Mouse (Mus musculus): ENCODE measurements around the gene Zfp62. TPM values are rescaled to one million over a fixed set of nuclear protein-coding genes. Genes with fewer than 3 reads are reported as not detected.
A peak's percentile ranks its signal among the peaks of the same experiment; 100 is the strongest.

The Zfp62 gene
- polyA plus RNA-seq, 1 experiment from 2014 or later: 42.3 TPM

DNA sequence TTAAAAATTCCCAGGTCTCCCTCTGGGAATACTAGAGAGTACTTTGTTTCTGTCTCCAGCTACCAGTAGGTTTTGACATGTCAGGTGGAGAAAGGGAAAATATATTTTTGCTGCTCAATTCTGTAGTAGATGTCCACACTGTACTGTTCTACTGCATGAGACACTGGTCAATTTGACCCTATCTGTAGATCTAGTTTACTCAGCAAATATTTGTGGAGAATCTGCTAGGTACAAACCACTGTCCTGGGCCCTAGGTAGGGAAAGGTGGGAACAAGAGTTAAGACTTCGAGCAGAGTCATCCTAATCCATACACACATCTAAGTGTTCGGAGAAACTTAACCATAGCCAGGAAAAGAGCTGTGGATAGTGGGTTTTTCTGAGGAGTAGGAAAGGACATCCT, 16.2 kb downstream of the Zfp62 start:
- H3K36me3 ChIP-seq: peaks cover 41% of the 10 kb centered on the region
- WGBS: 90% methylated on average over 2 of the region's 2 CpGs
- H3K4me1 ChIP-seq: no peaks in the 10 kb centered on the region
- H3K27me3 ChIP-seq (ENCODE audit: low read depth, poor library complexity, severe bottlenecking): no peaks in the 10 kb centered on the region
- H3K9me3 ChIP-seq (replicated peaks): no peaks in the 10 kb centered on the region
- no peak for DNase-seq (ENCODE audit: low spot score)
- H3K27ac ChIP-seq (replicated peaks): no peak overlapping the region
- no peak overlapping the region for H3K4me3 ChIP-seq

DNA sequence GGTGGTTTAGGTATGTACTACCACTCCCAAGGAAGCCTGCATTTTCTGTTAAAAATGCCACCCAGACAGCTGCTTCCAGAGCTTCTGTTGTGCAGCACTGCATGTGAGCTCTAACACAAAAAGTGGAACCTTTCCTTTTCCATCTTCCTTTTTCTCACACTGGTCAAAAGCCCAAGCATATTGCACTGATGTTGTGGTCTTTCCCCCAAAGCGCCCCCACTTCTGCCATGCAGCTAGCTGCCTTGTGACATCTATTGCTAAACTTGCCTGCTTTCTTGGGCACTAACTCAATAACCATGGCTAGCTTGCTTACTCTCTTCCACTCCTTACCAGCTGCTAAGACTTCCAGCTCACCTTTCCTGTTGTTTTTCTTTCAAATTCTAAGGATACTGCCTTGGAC, 21.4 kb downstream of the Zfp62 start:
- Histone ChIP-seq H3K36me3 (no peaks in the 10 kb centered on the region), H3K27ac (replicated peaks) (no peak overlapping the region), H3K4me1 (no peaks in the 10 kb centered on the region), H3K9me3 (replicated peaks) (no peaks in the 10 kb centered on the region), H3K27me3 (ENCODE audit: low read depth, poor library complexity, severe bottlenecking) (no peaks in the 10 kb centered on the region), H3K4me3 (no peak overlapping the region)
- WGBS: 71% methylated on average over 1 of the region's 1 CpGs
- DNase-seq (ENCODE audit: low spot score): no peak

DNA sequence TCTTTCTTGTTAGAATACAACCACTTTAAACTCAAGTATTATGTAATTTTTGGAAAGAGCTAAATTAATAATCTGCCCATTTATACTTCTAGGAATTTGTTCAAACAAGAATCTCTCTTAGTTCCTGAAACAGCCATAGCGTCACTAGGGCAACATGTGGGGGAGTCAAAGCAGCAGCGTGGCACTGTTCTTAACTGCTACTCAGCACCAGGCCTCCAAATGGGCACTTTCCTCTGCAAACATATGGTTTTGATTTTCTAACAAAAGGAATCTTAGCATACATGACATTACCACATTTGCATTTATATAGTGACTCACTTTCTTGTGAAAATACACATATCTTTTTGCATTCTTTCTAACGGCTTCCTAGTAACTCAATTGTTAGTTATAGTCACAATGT, 29.7 kb downstream of the Zfp62 start:
- WGBS: 81% methylated on average over 3 of the region's 3 CpGs

DNA sequence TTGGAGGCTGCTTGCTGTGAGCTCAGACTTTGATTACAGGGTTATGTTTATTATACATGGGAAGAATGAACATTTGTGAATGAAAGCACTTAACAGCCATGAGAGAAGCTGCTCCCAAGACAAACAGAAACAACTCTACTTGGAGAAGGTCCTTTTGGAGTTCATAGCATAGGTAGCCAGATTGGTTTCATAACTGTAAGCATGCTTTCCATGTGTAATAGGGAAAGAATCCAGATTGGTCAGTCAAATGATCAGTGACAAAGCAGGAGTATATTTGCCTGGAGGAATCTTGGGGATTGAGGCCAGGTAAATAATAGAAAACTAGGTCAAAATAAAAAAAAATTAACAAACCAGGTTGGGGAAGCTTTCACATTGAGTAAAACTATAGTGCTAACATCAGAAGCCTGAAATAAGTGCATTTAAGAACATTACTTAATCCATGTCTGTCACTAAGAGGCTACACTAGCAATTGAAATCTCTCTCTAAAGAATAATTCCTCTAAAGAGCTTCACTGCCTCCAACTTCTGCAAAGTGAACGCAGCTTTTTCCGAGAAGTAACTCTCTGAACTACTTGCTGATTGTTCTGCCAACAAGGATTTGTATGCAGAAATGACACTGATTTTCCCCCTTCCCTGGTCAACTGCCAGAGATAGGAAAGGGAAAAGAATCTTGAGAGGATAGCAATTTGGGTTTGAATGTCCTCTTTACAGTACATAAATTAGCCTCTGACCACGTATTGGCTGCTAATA, 32.5 kb downstream of the Zfp62 start:
- H3K4me3 ChIP-seq: no peak overlapping the region
- no peaks in the 10 kb centered on the region for H3K4me1 ChIP-seq
- no peak overlapping the region for H3K27ac ChIP-seq (replicated peaks)
- no peaks in the 10 kb centered on the region for H3K36me3 ChIP-seq
- no peaks in the 10 kb centered on the region for H3K27me3 ChIP-seq (ENCODE audit: low read depth, poor library complexity, severe bottlenecking)
- 70% methylated on average over 3 of the region's 3 CpGs for WGBS
- no peak for DNase-seq (ENCODE audit: low spot score)
- no peaks in the 10 kb centered on the region for H3K9me3 ChIP-seq (replicated peaks)

More for the DNA sequence above, 29.7 kb downstream of the Zfp62 start:
- Histone ChIP-seq H3K36me3 (no peaks in the 10 kb centered on the region), H3K4me3 (no peak overlapping the region), H3K4me1 (no peaks in the 10 kb centered on the region), H3K27ac (replicated peaks) (no peak overlapping the region), H3K9me3 (replicated peaks) (no peaks in the 10 kb centered on the region), H3K27me3 (ENCODE audit: low read depth, poor library complexity, severe bottlenecking) (no peaks in the 10 kb centered on the region)
- DNase-seq (ENCODE audit: low spot score): no peak

DNA sequence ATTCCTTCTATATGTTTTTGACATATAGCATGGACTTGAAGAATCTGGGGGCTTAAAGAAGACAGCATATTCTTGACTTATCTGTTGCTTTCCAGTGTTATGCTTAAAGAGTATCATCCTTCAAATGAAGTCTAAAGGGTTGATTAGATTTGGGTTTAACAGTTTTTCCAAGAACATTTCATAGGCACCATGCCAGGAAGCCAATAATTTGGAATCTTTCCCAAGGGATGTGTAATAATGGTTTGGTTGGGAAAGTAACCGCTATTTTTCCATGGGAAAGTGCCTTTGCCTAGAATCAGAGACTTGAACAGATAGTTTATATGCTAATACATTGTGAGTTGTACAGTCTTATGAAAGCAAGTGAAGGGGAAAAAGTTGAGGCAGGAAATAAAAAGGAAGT, 33.8 kb downstream of the Zfp62 start:
- WGBS: 82% methylated on average over 1 of the region's 1 CpGs
- no peak overlapping the region for H3K4me3 ChIP-seq
- H3K9me3 ChIP-seq (replicated peaks): no peaks in the 10 kb centered on the region
- H3K27me3 ChIP-seq (ENCODE audit: low read depth, poor library complexity, severe bottlenecking): no peaks in the 10 kb centered on the region
- no peaks in the 10 kb centered on the region for H3K36me3 ChIP-seq
- DNase-seq (ENCODE audit: low spot score): no peak
- H3K27ac ChIP-seq (replicated peaks): no peak overlapping the region
- H3K4me1 ChIP-seq: no peaks in the 10 kb centered on the region

DNA sequence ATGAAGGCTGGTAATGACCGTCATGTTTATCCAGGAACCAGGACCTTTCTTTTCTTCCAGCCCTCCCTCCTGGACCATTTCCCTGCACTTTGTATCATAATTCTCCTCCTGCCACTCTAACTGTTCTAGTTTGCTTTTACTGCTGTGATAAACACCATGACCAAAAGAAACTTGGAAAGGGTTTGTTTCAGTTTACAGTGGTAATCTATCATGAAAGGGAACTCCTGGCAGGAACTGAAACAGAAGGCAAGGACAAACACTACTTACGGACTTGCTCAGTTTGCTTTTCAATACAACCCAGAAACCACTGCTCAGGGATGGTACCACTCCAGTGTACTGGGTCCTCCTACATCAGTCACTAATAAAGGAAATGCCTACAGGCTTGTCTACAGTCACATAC, 34.4 kb downstream of the Zfp62 start:
- Histone ChIP-seq H3K4me3 (no peak overlapping the region), H3K27ac (replicated peaks) (no peak overlapping the region), H3K4me1 (0 out of 2 replicates have a peak, but pooled peaks cover 2% of the 10 kb centered on the region), H3K9me3 (replicated peaks) (no peaks in the 10 kb centered on the region), H3K36me3 (no peaks in the 10 kb centered on the region), H3K27me3 (ENCODE audit: low read depth, poor library complexity, severe bottlenecking) (no peaks in the 10 kb centered on the region)
- DNase-seq (ENCODE audit: low spot score): no peak
- 82% methylated on average over 2 of the region's 2 CpGs for WGBS

DNA sequence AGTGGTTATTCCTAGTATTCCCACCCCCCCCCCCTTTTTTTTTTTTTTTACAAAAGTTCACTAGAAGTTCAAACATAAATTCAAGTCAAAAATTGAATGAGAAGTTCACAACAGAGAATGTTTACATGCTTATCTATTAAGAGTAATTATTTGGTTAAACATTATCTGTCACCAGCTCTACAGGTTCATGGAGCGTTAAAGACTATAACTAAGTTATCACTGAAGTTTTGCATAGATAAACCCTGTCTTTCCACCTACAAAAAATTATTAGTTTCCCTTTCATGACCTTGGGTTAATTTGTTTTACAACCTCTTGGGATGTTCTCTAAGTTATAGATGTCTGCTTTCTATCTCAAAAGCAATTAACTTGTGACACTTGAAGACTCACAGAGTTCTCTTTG, 37.2 kb downstream of the Zfp62 start:
- no peak for DNase-seq (ENCODE audit: low spot score)
- H3K36me3 ChIP-seq: no peaks in the 10 kb centered on the region
- no peak overlapping the region for H3K4me3 ChIP-seq
- H3K4me1 ChIP-seq: peaks cover 22% of the 10 kb centered on the region
- WGBS: 94% methylated on average over 1 of the region's 1 CpGs
- no peak overlapping the region for H3K27ac ChIP-seq (replicated peaks)
- no peaks in the 10 kb centered on the region for H3K27me3 ChIP-seq (ENCODE audit: low read depth, poor library complexity, severe bottlenecking)
- no peaks in the 10 kb centered on the region for H3K9me3 ChIP-seq (replicated peaks)

DNA sequence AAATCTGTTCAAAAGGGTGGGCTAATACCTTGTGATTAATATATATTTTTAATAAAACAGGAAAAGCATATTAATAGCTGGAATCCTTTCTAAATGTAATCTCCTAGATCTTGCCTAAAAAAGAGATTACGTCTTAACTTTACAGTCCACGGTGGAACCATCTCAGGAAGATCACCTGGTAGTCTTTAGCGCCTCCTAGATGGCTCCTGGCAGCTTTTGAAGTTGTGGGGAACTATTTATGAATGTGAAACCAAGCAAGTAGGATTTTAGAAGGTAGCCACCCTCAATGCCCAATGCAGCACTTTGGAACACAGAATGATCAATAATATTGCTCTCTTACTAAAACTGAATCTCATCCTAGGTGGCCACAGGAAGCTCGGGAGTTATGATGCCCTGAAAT, 37.8 kb downstream of the Zfp62 start:
- Histone ChIP-seq H3K4me1 (peaks cover 27% of the 10 kb centered on the region), H3K9me3 (replicated peaks) (no peaks in the 10 kb centered on the region), H3K27ac (replicated peaks) (no peak overlapping the region), H3K27me3 (ENCODE audit: low read depth, poor library complexity, severe bottlenecking) (no peaks in the 10 kb centered on the region), H3K4me3 (no peak overlapping the region), H3K36me3 (no peaks in the 10 kb centered on the region)
- DNase-seq (ENCODE audit: low spot score): no peak
- WGBS: 85% methylated on average over 4 of the region's 4 CpGs

DNA sequence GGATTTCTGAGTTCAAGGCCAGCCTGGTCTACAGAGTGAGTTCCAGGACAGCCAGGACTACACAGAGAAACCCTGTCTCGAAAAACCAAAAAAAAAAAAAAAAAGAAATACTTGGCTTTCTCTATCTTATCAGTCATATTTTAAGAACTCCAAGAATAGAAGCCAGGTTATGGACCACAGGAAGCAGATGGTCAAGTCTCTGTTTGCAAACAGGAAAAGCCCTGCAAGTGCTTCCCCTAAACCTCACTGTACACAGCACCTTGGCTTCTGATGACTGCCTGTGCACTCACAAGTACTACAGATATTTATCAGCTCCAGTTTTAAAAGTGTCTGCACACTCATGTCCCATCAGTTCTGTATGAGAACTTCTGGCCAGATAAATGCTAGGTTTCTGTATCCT, 38.4 kb downstream of the Zfp62 start:
- no peak overlapping the region for H3K4me3 ChIP-seq
- 80% methylated on average over 1 of the region's 1 CpGs for WGBS

DNA sequence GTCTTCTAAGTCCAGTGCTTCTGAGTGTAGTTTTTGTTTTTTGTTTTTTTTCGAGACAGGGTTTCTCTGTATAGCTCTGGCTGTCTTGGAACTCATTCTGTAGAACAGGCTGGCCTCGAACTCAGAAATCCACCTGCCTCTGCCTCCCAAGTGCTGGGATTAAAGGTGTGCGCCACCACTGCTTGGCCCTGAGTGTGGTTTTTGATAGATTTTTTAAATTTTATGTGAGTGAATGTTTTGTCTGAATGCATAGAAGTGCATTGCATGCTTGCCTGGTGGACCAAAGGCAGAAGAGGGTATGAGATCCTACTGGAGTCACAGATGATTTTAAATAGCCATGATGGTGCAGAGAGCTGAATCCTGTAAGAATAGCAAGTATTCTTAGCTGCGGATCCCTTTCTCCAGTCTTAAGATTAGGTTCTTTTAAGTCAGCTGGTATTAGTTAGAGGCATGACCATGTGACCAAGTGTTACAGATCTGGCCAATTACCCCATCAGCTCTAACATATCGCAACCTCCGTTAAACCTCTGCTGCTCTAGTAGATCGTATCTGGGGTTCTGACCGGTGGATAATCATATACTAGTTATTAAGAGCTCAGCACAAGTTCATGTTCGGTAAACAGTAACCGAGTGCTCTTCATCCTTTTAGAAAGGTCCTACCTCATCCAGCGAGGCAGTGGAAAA, 40.0 kb downstream of the Zfp62 start:
- Histone ChIP-seq H3K27me3 (ENCODE audit: low read depth, poor library complexity, severe bottlenecking) (no peaks in the 10 kb centered on the region), H3K9me3 (replicated peaks) (no peaks in the 10 kb centered on the region), H3K27ac (replicated peaks) (peak overlapping the region; percentile 93), H3K4me3 (peak overlapping the region; percentile 69), H3K4me1 (peaks cover 43% of the 10 kb centered on the region), H3K36me3 (no peaks in the 10 kb centered on the region)
- 23% methylated on average over 11 of the region's 11 CpGs for WGBS
- no peak for DNase-seq (ENCODE audit: low spot score)

More for the DNA sequence above, 38.4 kb downstream of the Zfp62 start:
- H3K9me3 ChIP-seq (replicated peaks): no peaks in the 10 kb centered on the region
- no peaks in the 10 kb centered on the region for H3K27me3 ChIP-seq (ENCODE audit: low read depth, poor library complexity, severe bottlenecking)
- DNase-seq (ENCODE audit: low spot score): no peak
- H3K27ac ChIP-seq (replicated peaks): no peak overlapping the region
- H3K36me3 ChIP-seq: no peaks in the 10 kb centered on the region
- H3K4me1 ChIP-seq: peaks cover 32% of the 10 kb centered on the region

DNA sequence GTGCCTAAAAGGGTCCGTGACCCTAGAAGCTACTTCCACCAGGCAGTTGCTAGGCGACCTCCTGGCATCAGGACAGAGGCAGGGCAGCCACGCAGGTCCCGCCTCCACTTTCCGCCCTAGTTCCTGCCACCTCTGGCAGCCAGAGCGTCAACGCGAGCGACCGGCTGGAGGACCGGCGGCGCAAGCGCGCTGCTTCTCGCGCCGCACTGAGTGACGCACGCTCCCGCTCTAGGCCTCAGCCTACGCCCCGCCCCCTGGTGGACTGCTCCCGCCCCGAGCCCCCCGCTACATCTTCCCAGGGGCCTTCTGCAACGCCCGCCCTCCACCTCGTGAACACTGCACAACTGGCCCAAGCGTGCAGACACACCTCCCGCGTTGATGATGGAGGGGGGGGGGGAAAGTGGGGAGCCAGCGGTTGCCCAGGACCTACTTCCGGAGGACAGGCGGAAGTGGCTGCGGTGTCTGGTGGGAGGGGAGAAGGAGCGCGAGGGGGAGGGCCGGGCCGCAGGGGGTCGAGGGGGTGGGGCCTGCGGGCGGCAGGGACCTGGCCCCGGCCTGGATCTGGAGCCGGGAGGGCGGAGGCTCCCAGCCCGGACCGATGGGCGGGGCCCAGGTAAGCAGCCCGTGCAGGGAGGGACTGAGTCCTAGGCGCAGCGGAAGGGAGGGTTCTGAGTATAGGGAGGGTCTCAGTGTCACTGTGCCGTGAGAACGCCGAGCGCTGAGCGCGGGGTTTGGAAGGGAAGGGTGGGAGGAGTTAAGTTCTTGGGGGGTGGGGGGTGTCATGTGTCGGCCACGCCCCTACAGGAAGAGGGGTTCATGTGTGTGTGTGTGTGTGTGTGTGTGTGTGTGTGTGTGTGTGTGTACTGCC, 40.9 kb downstream of the Zfp62 start, which contains the start of gene Mgat1:
Mgat1 (plus strand) TSS at position 465 of the 868 bp plus-strand sequence.
- under 1% methylated on average over 58 of the region's 60 CpGs for WGBS

DNA sequence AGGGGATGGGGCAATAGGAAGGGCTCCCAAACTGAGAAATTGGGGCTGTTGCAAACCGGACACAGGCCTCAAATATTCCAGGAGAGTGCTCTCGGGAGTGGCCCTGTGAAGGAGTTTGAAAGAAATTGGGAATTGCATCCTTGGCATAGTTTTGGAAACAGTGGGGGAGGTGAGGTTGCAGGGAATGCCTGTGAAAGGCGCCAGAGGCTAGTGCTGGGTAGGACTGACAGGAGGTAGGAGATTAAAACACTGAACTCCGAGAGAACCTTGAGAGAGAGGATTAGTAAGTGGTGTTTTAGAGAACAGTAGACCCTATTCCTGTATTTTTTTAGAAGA, 41.5 kb downstream of the Zfp62 start:
- Histone ChIP-seq H3K36me3 (no peaks in the 10 kb centered on the region), H3K9me3 (replicated peaks) (no peaks in the 10 kb centered on the region), H3K4me1 (peaks cover 53% of the 10 kb centered on the region), H3K4me3 (peak overlapping the region; percentile 69), H3K27me3 (ENCODE audit: low read depth, poor library complexity, severe bottlenecking) (no peaks in the 10 kb centered on the region), H3K27ac (replicated peaks) (peak overlapping the region; percentile 93)
- WGBS: under 1% methylated on average over 4 of the region's 4 CpGs
- DNase-seq (ENCODE audit: low spot score): no peak

More for the DNA sequence above, 40.9 kb downstream of the Zfp62 start, which contains the start of gene Mgat1:
- peak; percentile 97 for DNase-seq (ENCODE audit: low spot score)
- Histone ChIP-seq H3K36me3 (no peaks in the 10 kb centered on the region), H3K9me3 (replicated peaks) (no peaks in the 10 kb centered on the region), H3K27me3 (ENCODE audit: low read depth, poor library complexity, severe bottlenecking) (no peaks in the 10 kb centered on the region), H3K27ac (replicated peaks) (peak within 1 kb of the TSS; percentile 93), H3K4me1 (peaks cover 48% of the 10 kb centered on the region), H3K4me3 (peak within 1 kb of the TSS; percentile 69)
